Mouse (Mus musculus): ENCODE data around the gene Rnf167.

DNA sequence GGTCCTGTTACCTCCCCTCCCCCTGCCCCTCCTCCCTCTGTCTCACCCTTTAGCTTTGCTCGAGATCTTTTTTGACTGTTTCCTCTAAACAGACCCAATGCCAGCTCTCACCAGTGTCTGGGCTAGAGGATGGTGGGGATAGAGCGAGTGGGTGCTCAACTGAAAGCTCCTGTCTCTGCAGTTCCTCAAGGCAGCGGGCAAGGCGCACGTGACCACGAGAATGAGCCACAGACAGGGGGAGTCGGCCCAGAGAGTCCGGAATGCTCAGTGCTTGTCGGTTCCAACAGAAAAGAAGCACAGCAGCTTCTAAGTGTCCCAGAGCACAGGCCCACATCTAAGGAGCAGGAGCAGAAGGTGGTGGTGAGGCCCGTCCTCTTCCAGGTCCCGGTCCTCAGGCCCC lies 27.5 kb downstream of the Rnf167 start:
- TF ChIP-seq POLR2A (IDR thresholded peaks at IDR 0.05; ENCODE audit: low read depth, low read length) (no peak), CTCF (conservative IDR thresholded peaks at IDR 0.05; ENCODE audit: insufficient read depth, insufficient read length, low read depth, low read length) (no peak)

Measured in kidney, adult 2 months (tissue).